Mouse (Mus musculus) small intestine, adult 2 months (tissue): Measurements from ENCODE around the gene Rfc5. TPM values are rescaled to one million over a fixed set of nuclear protein-coding genes. Genes with fewer than 3 reads are reported as not detected.
"Not testable (repeated sequence)": the region's sequence is repeated elsewhere in the genome, so short reads cannot be mapped to it uniquely, and the experiment has no call there.

Experiments used
- H3K27ac ChIP-seq: fragments of 200-500 bp; 2 replicates; pipeline ENCODE4 v1.5.1; 2012; ENCODE audit warnings: low read depth, low read length, control low read depth, inconsistent platforms; ENCODE audit not compliant: insufficient read depth
- H3K27me3 ChIP-seq: fragments of 200-500 bp; 2 replicates; pipeline ENCODE4 v1.6.1; 2012; ENCODE audit warnings: mild to moderate bottlenecking, moderate library complexity, low read length, inconsistent platforms; ENCODE audit not compliant: control insufficient read depth, insufficient read depth
- H3K36me3 ChIP-seq: fragments of 200-500 bp; 2 replicates; pipeline ENCODE4 v1.6.1; 2012; ENCODE audit warnings: mild to moderate bottlenecking, low read length, control low read depth, inconsistent platforms; ENCODE audit not compliant: control insufficient read depth, insufficient read depth
- H3K4me1 ChIP-seq: fragments of 200-500 bp; 2 replicates; pipeline ENCODE4 v1.6.1; 2012; ENCODE audit warnings: low read length, inconsistent platforms, mixed read lengths; ENCODE audit not compliant: control insufficient read depth, insufficient read depth, insufficient read length
- H3K4me3 ChIP-seq: fragments of 200-500 bp; 2 replicates; pipeline ENCODE4 v1.5.1; 2012; ENCODE audit warnings: low read depth, mild to moderate bottlenecking, control low read depth, inconsistent platforms, low read length, moderate library complexity
- CTCF ChIP-seq: fragments of 200-500 bp; IDR thresholded peaks from 2 replicates; pipeline ENCODE4 v1.5.1; 2012; ENCODE audit warnings: low read depth, mild to moderate bottlenecking, control low read depth, inconsistent platforms, low read length, moderate library complexity, mixed read lengths; ENCODE audit not compliant: insufficient replicate concordance, insufficient read length; ENCODE audit errors: extremely low read depth
- POLR2A ChIP-seq: fragments of 200-500 bp; IDR thresholded peaks from 2 replicates; pipeline ENCODE4 v1.6.1; 2012; ENCODE audit warnings: low read depth, mild to moderate bottlenecking, control low read depth, inconsistent platforms, low read length, moderate library complexity
- WGBS: fragments of 180-500 bp; shearing (Covaris S2); methylation state at CpG from one replicate; pipeline ENCODE4 v1.1.7; 2018; 5-methylcytosine and 5-hydroxymethylcytosine counted together
- polyA plus RNA-seq: library from polyadenylated mRNA; depleted of rRNA; stranded (reverse); fragments of >200 nt; gene quantifications from 2 replicates; pipeline ENCODE4 v1.2.3, GENCODE M21; 2012; rRNA removed

The Rfc5 gene
- polyA plus RNA-seq, 1 experiment: 20.8 TPM

- Histone ChIP-seq H3K27ac (no peak overlapping the region), H3K4me1 (no peaks in the 10 kb centered on the region), H3K27me3 (no peaks in the 10 kb centered on the region), H3K36me3 (peaks cover 50% of the 10 kb centered on the region), H3K4me3 (no peak overlapping the region)
- 68% methylated on average over 3 of the region's 3 CpGs for WGBS
- TF ChIP-seq CTCF: no peak
- TF ChIP-seq POLR2A: no peak
Observed at GRCm38 (mm10) chr5:117346281-117346680, 42.6 kb downstream of the Rfc5 start.

- Histone ChIP-seq H3K27me3 (no peaks in the 10 kb centered on the region), H3K27ac (no peak overlapping the region), H3K4me3 (no peak overlapping the region), H3K4me1 (no peaks in the 10 kb centered on the region), H3K36me3 (peaks cover 46% of the 10 kb centered on the region)
- TF ChIP-seq CTCF (no peak), POLR2A (no peak)
- 86% methylated on average over 5 of the region's 5 CpGs for WGBS
Observed at GRCm38 (mm10) chr5:117345432-117345976, 43.3 kb downstream of the Rfc5 start.

- not testable (repeated sequence) for H3K4me1 ChIP-seq, H3K27ac ChIP-seq, H3K27me3 ChIP-seq, H3K4me3 ChIP-seq
- peaks cover 45% of the 10 kb centered on the region for H3K36me3 ChIP-seq
- WGBS: 92% methylated on average over 5 of the region's 5 CpGs
Observed at GRCm38 (mm10) chr5:117344496-117344895, 44.4 kb downstream of the Rfc5 start.

GRCm38 (mm10) chr5:117341896-117342295, 47.0 kb downstream of the Rfc5 start:
- Histone ChIP-seq H3K4me1 (no peaks in the 10 kb centered on the region), H3K4me3 (no peak overlapping the region), H3K27me3 (no peaks in the 10 kb centered on the region), H3K36me3 (peaks cover 55% of the 10 kb centered on the region), H3K27ac (no peak overlapping the region)
- 81% methylated on average over 6 of the region's 6 CpGs for WGBS
- no peak for TF ChIP-seq CTCF
- TF ChIP-seq POLR2A: no peak

GRCm38 (mm10) chr5:117340081-117340480, 48.8 kb downstream of the Rfc5 start:
- Histone ChIP-seq H3K27ac (no peak overlapping the region), H3K4me1 (no peaks in the 10 kb centered on the region), H3K4me3 (no peak overlapping the region), H3K27me3 (no peaks in the 10 kb centered on the region), H3K36me3 (peaks cover 61% of the 10 kb centered on the region)
- no peak for TF ChIP-seq CTCF
- TF ChIP-seq POLR2A: no peak
- WGBS: 88% methylated on average over 6 of the region's 6 CpGs

- TF ChIP-seq CTCF (no peak), POLR2A (no peak)
- 84% methylated on average over 8 of the region's 8 CpGs for WGBS
- Histone ChIP-seq H3K27me3 (no peaks in the 10 kb centered on the region), H3K4me1 (no peaks in the 10 kb centered on the region), H3K36me3 (peaks cover 64% of the 10 kb centered on the region), H3K27ac (no peak overlapping the region), H3K4me3 (no peak overlapping the region)
Observed at GRCm38 (mm10) chr5:117338503-117338902, 50.3 kb downstream of the Rfc5 start.

GRCm38 (mm10) chr5:117337999-117338398, 50.8 kb downstream of the Rfc5 start:
- Histone ChIP-seq H3K4me3 (no peak overlapping the region), H3K4me1 (no peaks in the 10 kb centered on the region), H3K36me3 (peaks cover 60% of the 10 kb centered on the region), H3K27me3 (no peaks in the 10 kb centered on the region), H3K27ac (no peak overlapping the region)
- no peak for TF ChIP-seq CTCF
- no peak for TF ChIP-seq POLR2A
- WGBS: 89% methylated on average over 10 of the region's 10 CpGs

- Histone ChIP-seq H3K4me3 (no peak overlapping the region), H3K27ac (no peak overlapping the region), H3K27me3 (no peaks in the 10 kb centered on the region), H3K36me3 (peaks cover 16% of the 10 kb centered on the region), H3K4me1 (peaks cover 9% of the 10 kb centered on the region)
- WGBS: 37% methylated on average over 7 of the region's 7 CpGs
- TF ChIP-seq CTCF (no peak), POLR2A (no peak)
Observed at GRCm38 (mm10) chr5:117330457-117330856, 58.4 kb downstream of the Rfc5 start.

Other genes starting within 250 kb of the Rfc5 start
- gene Pebp1, start 101.4 kb downstream of the Rfc5 start, polyA plus RNA-seq: 280 and 305 TPM in 2 replicates
- gene Vsig10, start 70.0 kb downstream of the Rfc5 start, polyA plus RNA-seq: 22.9 and 67.6 TPM in 2 replicates
- gene Wsb2, start 31.7 kb downstream of the Rfc5 start, polyA plus RNA-seq: 84.3 and 194 TPM in 2 replicates
- 0.05 and 0.14 TPM in 2 replicates for gene Ksr2, start 25.0 kb upstream of the Rfc5 start, polyA plus RNA-seq